Mouse (Mus musculus) limb, embryonic 11.5 days (tissue): ENCODE data around the gene Nanog. TPM values are rescaled to one million over a fixed set of nuclear protein-coding genes. Genes with fewer than 3 reads are reported as not detected.
A peak's percentile ranks its signal among the peaks of the same experiment; 100 is the strongest.
"Not testable (repeated sequence)": the region's sequence is repeated elsewhere in the genome, so short reads cannot be mapped to it uniquely, and the experiment has no call there.

Experiments used
- ATAC-seq: fragments of 200-750 bp; cut with Nextera tagmentation; 2 replicates; pipeline ENCODE4 v1.8.0; 2017; ENCODE audit warnings: low read depth; ENCODE audit not compliant: insufficient number of reproducible peaks, low FRiP score, low TSS enrichment
- DNase-seq: peaks from one replicate; pipeline ENCODE4 v3.0.0-alpha.2; 2015; ENCODE audit warnings: low spot score
- H3K27ac ChIP-seq: fragments of 300-500 bp; sonication (generic); replicated peaks from 2 replicates; pipeline ENCODE4 v1.5.1; 2014; ENCODE audit warnings: low read depth, mild to moderate bottlenecking, low read length
- H3K27me3 ChIP-seq: fragments of 300-500 bp; sonication (generic); 2 replicates; pipeline ENCODE4 v1.6.1; 2014; ENCODE audit warnings: mild to moderate bottlenecking, low read length, mixed read lengths; ENCODE audit not compliant: control insufficient read depth, insufficient read depth
- H3K36me3 ChIP-seq: fragments of 300-500 bp; sonication (generic); 2 replicates; pipeline ENCODE4 v1.6.1; 2014; ENCODE audit warnings: mild to moderate bottlenecking, low read length, moderate library complexity, mixed read lengths; ENCODE audit not compliant: control insufficient read depth, insufficient read depth
- H3K4me1 ChIP-seq: fragments of 300-500 bp; sonication (generic); 2 replicates; pipeline ENCODE4 v1.6.1; 2014; ENCODE audit warnings: low read length, mixed read lengths; ENCODE audit not compliant: control insufficient read depth, insufficient read depth
- H3K4me2 ChIP-seq: fragments of 300-500 bp; sonication (generic); 2 replicates; pipeline ENCODE4 v1.6.1; 2014; ENCODE audit warnings: low read depth, mild to moderate bottlenecking, moderate library complexity; ENCODE audit not compliant: severe bottlenecking
- H3K4me3 ChIP-seq: fragments of 300-500 bp; sonication (generic); 2 replicates; pipeline ENCODE4 v1.5.1; 2014; ENCODE audit warnings: low read depth, low read length
- H3K9ac ChIP-seq: fragments of 300-500 bp; sonication (generic); 2 replicates; pipeline ENCODE4 v1.6.1; 2014; ENCODE audit warnings: mild to moderate bottlenecking, low read length
- H3K9me3 ChIP-seq: fragments of 300-500 bp; sonication (generic); 2 replicates; pipeline ENCODE4 v1.6.1; 2016; ENCODE audit warnings: low read length; ENCODE audit not compliant: control insufficient read depth
- WGBS: fragments of 180-500 bp; shearing (Covaris S2); extraction: QIAGEN DNeasy Blood & Tissue Kit; methylation state at CpG from one replicate; pipeline ENCODE4 v1.1.7; 2014; 5-methylcytosine and 5-hydroxymethylcytosine counted together
- polyA plus RNA-seq: library from polyadenylated mRNA; unstranded; fragments of >200 nt; fragmentation: Nextera tagmentation; extraction: Ambion mirVana; gene quantifications from 2 replicates; pipeline ENCODE4 v1.2.1, GENCODE M21; 2014

Gene Nanog
- polyA plus RNA-seq, 1 experiment from 2014 or later = 0.07 TPM

DNA sequence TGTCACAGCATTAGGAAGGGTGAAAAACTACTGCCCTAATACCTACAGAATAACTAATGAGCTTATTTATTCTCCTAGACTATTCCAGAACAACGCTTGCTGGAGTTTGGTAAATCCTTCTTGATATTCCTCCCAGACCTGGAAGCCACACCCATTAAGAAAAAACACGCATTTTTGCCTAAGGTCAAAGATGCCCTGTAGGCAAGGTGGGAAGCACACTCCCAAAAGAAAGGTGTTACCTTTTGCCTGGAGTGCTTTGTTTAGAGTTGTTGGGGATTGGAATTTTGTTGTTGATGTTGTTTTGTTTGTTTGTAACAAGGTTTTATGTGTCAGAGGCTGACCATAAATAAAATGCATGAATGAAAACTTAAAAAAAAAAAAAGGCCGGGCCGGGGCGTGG, 17.2 kb upstream of the Nanog start:
- no peak overlapping the region for H3K9ac ChIP-seq
- no peak overlapping the region for H3K27ac ChIP-seq
- no peak overlapping the region for H3K4me3 ChIP-seq
- no peaks in the 10 kb centered on the region for H3K27me3 ChIP-seq
- 86% methylated on average over 5 of the region's 5 CpGs for WGBS
- ATAC-seq (no peak), DNase-seq (no peak)
- H3K9me3 ChIP-seq = no peaks in the 10 kb centered on the region
- no peaks in the 10 kb centered on the region for H3K36me3 ChIP-seq
- no peak overlapping the region for H3K4me2 ChIP-seq
- no peaks in the 10 kb centered on the region for H3K4me1 ChIP-seq

DNA sequence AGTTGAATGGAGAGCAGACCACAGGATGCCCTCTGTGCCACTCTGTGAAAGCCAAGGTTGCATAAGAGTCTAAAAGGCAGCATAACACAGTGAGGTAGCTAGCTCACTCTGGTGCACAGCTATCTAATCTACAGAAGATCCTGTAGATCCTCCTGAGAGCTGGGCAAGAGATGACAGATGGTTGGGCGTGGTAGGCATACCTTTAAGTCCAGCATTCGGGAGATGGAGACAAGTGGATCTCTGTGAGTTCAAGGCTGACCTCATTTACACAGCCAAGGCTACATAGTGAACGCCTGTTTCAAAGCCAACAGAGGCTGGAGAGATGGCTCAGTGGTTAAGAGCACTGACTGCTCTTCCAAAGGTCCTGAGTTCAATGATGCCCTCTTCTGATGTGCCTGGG, 11.9 kb upstream of the Nanog start:
- Histone ChIP-seq H3K4me1 (no peaks in the 10 kb centered on the region), H3K27me3 (no peaks in the 10 kb centered on the region), H3K36me3 (no peaks in the 10 kb centered on the region), H3K9me3 (no peaks in the 10 kb centered on the region), H3K9ac (no peak overlapping the region), H3K4me2 (no peak overlapping the region), H3K27ac (no peak overlapping the region), H3K4me3 (no peak overlapping the region)
- WGBS = 91% methylated on average over 3 of the region's 3 CpGs
- ATAC-seq (no peak), DNase-seq (no peak)

DNA sequence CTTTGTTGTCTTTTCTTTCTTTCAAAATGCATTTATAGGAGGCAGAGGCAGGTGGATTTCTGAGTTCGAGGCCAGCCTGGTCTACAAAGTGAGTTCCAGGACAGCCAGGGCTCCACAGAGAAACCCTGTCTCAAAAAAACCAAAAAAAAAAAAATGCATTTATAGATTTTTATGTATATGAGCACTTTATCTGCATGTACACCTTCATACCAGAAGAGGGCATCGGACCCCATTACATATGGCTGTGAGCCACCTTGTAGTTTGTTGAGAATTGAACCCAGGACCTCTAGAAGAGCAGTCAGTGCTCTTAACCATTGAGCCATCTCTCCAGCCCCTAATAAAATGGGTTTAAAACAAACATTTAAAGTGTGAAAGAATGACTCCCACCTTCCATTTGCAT, 7.7 kb upstream of the Nanog start:
- not testable (repeated sequence) for H3K9me3 ChIP-seq, H3K4me2 ChIP-seq, H3K36me3 ChIP-seq, H3K4me1 ChIP-seq, ATAC-seq, DNase-seq, H3K27ac ChIP-seq, H3K9ac ChIP-seq, H3K27me3 ChIP-seq, H3K4me3 ChIP-seq
- 90% methylated on average over 2 of the region's 2 CpGs for WGBS

DNA sequence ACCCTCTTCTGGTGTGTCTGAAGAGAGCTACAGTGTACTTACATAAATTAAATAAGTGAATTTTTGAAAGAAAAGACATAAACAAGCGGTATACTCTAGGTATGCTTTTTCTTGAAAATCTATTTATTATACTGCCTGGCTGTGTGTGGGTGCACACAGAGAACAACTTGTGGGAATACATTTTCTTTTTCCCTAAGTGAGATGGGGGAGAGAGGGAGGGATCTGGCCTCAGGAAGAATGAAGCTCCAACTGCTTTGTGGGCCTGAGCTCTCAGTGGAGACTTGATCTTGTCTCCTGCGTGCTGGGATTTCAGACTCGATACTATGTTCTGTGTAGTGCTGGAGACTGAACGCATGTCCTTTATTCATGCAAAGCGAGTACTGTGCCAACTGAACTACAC, 5.5 kb upstream of the Nanog start:
- H3K4me3 ChIP-seq = no peak overlapping the region
- H3K9me3 ChIP-seq = no peaks in the 10 kb centered on the region
- DNase-seq (no peak), ATAC-seq (no peak)
- H3K9ac ChIP-seq = no peak overlapping the region
- H3K36me3 ChIP-seq = no peaks in the 10 kb centered on the region
- H3K27ac ChIP-seq = no peak overlapping the region
- H3K27me3 ChIP-seq = 0 out of 2 replicates have a peak, but pooled peaks cover 2% of the 10 kb centered on the region
- H3K4me2 ChIP-seq = no peak overlapping the region
- 85% methylated on average over 5 of the region's 5 CpGs for WGBS
- no peaks in the 10 kb centered on the region; the same call in 1 of the 2 replicates for H3K4me1 ChIP-seq

DNA sequence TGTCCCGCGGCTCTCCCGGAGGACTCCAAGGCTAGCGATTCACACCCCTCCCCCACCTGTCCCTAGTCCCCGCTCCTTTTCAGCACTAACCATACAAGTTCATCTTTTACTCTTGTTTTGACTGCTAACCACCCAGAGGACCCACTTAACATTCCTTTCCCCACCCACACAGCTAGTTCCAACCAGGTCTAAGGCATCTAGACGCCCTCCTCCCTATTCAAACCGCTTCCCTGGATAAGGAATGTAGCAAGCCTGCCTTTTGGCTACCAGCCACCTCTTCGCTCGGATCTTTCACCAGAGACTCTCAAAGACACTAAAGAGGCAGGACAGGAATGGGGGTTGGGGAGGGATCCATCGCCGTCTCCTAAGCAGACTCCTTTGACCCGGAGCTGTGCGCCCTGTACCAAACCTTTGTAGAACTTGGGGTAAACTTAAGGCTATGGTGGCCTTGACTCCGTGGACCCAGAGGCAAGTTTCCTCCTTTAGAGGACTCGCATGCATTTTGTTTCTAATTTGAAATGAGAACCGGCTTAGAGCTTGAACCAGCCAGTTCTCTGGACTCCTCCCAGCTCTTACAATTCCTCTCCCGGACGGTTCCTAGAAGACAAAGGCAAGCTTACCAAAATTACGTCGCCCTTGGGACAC, 4.7 kb upstream of the Nanog start:
- no peak overlapping the region for H3K4me3 ChIP-seq
- no peak for ATAC-seq
- H3K27me3 ChIP-seq = peaks cover 7% of the 10 kb centered on the region
- DNase-seq = peak; percentile 40
- H3K9me3 ChIP-seq = no peaks in the 10 kb centered on the region
- peak overlapping the region; percentile 25; the same call in 1 of the 2 replicates for H3K4me2 ChIP-seq
- H3K27ac ChIP-seq = no peak overlapping the region
- H3K36me3 ChIP-seq = no peaks in the 10 kb centered on the region
- 4% methylated on average over 20 of the region's 20 CpGs for WGBS
- no peak overlapping the region for H3K9ac ChIP-seq
- H3K4me1 ChIP-seq = no peaks in the 10 kb centered on the region; the same call in 1 of the 2 replicates

DNA sequence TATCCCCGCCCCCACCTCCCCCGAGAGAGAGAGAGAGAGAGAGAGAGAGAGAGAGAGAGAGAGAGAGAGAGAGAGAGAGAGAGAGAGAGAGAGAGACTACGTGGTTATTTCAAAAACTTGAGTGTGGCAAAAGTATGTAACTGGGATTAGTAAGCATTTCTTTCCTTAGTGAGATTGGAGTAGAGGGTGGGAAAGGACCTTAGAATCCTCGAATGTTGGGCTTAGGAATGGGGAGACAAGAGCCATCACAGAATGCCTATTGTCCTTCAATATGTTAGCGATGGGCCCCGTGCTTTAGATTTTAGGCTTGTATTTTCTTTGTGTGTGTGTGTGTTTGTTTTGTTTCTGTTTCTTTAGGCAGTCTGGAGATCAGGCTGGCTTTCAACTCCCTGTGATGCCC, 4.0 kb upstream of the Nanog start:
- Histone ChIP-seq H3K9me3 (no peaks in the 10 kb centered on the region), H3K4me3 (no peak overlapping the region), H3K27me3 (peaks cover 13% of the 10 kb centered on the region), H3K27ac (no peak overlapping the region), H3K4me1 (no peaks in the 10 kb centered on the region; the same call in 1 of the 2 replicates), H3K9ac (no peak overlapping the region), H3K4me2 (no peak overlapping the region), H3K36me3 (no peaks in the 10 kb centered on the region)
- ATAC-seq (no peak), DNase-seq (no peak)
- 14% methylated on average over 6 of the region's 6 CpGs for WGBS

DNA sequence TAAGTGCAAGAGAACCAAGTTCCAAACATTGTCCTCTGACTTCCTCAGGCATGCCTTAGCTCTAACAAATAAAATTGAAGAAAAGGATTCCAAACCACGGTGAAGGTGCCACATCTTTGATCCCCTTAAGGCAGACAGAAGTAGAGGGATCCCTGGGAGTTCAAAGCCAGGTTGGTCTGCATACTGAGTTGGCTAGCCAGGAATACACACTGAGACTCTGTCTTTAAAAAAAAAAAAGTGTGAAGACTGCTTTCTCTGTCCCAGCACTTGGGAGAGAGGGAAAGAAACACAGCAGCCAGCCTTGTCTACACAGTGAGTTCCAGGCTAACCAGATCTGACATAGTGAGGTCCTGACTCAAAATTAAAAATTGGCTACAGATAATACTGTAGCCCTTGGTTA, 3.6 kb upstream of the Nanog start:
- Histone ChIP-seq H3K4me2 (no peak overlapping the region), H3K4me3 (no peak overlapping the region), H3K27me3 (peaks cover 16% of the 10 kb centered on the region), H3K27ac (no peak overlapping the region), H3K9ac (no peak overlapping the region), H3K9me3 (no peaks in the 10 kb centered on the region), H3K36me3 (no peaks in the 10 kb centered on the region), H3K4me1 (no peaks in the 10 kb centered on the region; the same call in 1 of the 2 replicates)
- ATAC-seq (no peak), DNase-seq (no peak)
- 13% methylated on average over 1 of the region's 1 CpGs for WGBS

DNA sequence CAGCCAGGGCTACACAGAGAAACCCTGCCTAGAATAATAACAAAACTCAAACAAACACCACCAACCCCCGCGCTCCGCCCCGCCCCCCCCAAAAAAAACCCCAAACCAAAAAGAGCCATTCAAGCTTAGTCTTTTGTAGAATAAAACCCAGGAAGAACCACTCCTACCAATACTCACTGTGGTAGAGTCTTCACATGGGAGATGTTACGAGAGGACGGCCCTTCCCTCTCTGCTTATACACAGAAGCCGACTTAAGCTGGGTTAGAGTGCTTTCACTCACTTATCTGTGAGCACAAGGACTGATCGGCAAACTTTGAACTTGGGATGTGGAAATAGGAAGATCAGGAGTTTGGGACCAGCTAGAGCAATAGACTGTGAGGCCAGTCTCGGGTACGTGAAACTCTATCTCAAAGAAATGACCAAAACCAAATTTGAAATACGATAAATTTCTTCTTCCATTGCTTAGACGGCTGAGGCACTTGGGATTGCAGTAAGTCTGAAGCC, 900 bp upstream of the Nanog start:
- Histone ChIP-seq H3K27me3 (peaks cover 16% of the 10 kb centered on the region), H3K9me3 (no peaks in the 10 kb centered on the region), H3K4me3 (no peak overlapping the region), H3K4me2 (no peak overlapping the region), H3K36me3 (no peaks in the 10 kb centered on the region), H3K9ac (no peak overlapping the region), H3K27ac (no peak overlapping the region), H3K4me1 (no peaks in the 10 kb centered on the region; the same call in 1 of the 2 replicates)
- DNase-seq (no peak), ATAC-seq (no peak)
- WGBS = 74% methylated on average over 12 of the region's 12 CpGs

DNA sequence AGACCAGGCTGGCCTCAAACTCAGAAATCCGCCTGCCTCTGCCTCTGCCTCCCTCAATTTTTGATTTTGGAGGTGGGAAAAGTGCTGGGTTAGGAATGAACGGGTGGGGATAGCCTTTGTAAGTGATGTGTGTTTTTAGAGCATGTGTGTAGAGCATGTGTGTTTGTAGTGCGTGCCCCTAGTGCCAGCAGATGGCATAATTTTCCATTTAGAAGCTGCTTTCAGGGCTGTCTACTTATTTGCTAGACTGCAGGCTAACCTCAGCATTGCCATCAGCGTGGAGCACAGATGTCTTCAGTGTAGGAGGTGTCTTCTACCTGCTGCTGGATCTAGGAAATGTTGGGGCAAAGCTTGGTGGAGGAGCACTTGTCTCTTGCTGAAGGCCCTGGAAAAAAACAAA, 1.5 kb downstream of the Nanog start:
- DNase-seq (no peak), ATAC-seq (no peak)
- H3K36me3 ChIP-seq = no peaks in the 10 kb centered on the region
- no peaks in the 10 kb centered on the region for H3K9me3 ChIP-seq
- WGBS = 69% methylated on average over 4 of the region's 4 CpGs
- H3K4me3 ChIP-seq = no peak overlapping the region
- no peak overlapping the region for H3K27ac ChIP-seq
- peaks cover 16% of the 10 kb centered on the region for H3K27me3 ChIP-seq
- no peaks in the 10 kb centered on the region for H3K4me1 ChIP-seq
- no peak overlapping the region for H3K4me2 ChIP-seq
- no peak overlapping the region for H3K9ac ChIP-seq
